Mouse (Mus musculus): ENCODE data around the gene Atxn7l3. TPM values are rescaled to one million over a fixed set of nuclear protein-coding genes. Genes with fewer than 3 reads are reported as not detected.

The Atxn7l3 gene
- polyA plus RNA-seq, 1 experiment from 2014 or later = 10.9 TPM

Other genes starting within 250 kb of the Atxn7l3 start
- 15.4 and 17.8 TPM in 2 replicates for gene Mpp2, start 208.1 kb downstream of the Atxn7l3 start, polyA plus RNA-seq (2016; fragmentation: Nextera tagmentation; extraction: Ambion mirVana)
- gene Ppy, start 195.3 kb downstream of the Atxn7l3 start, polyA plus RNA-seq (2016; fragmentation: Nextera tagmentation; extraction: Ambion mirVana) = not detected in 2 replicates
- not detected in 2 replicates for gene Pyy, start 188.8 kb downstream of the Atxn7l3 start, polyA plus RNA-seq (2016; fragmentation: Nextera tagmentation; extraction: Ambion mirVana)
- 0.11 TPM in 1 of 2 replicates, not detected in the other for gene Nags, start 151.1 kb downstream of the Atxn7l3 start, polyA plus RNA-seq (2016; fragmentation: Nextera tagmentation; extraction: Ambion mirVana)
- 36.8 and 37.6 TPM in 2 replicates for gene Tmem101, start 140.2 kb downstream of the Atxn7l3 start, polyA plus RNA-seq (2016; fragmentation: Nextera tagmentation; extraction: Ambion mirVana)
- gene Lsm12, start 111.3 kb downstream of the Atxn7l3 start, polyA plus RNA-seq (2016; fragmentation: Nextera tagmentation; extraction: Ambion mirVana) = 90.9 and 94.3 TPM in 2 replicates
- 27.1 and 28.0 TPM in 2 replicates for gene G6pc3, start 107.0 kb downstream of the Atxn7l3 start, polyA plus RNA-seq (2016; fragmentation: Nextera tagmentation; extraction: Ambion mirVana)
- 92.2 and 95.9 TPM in 2 replicates for gene Hdac5, start 66.5 kb downstream of the Atxn7l3 start, polyA plus RNA-seq (2016; fragmentation: Nextera tagmentation; extraction: Ambion mirVana)
- 14.0 and 14.3 TPM in 2 replicates for gene BC030867, start 47.7 kb downstream of the Atxn7l3 start, polyA plus RNA-seq (2016; fragmentation: Nextera tagmentation; extraction: Ambion mirVana)
- gene Asb16, start 27.9 kb downstream of the Atxn7l3 start, polyA plus RNA-seq (2016; fragmentation: Nextera tagmentation; extraction: Ambion mirVana) = 0.06 and 0.13 TPM in 2 replicates
- gene Tmub2, start 11.7 kb downstream of the Atxn7l3 start, polyA plus RNA-seq (2016; fragmentation: Nextera tagmentation; extraction: Ambion mirVana) = 35.7 and 38.9 TPM in 2 replicates
- 65.4 and 68.6 TPM in 2 replicates for gene Ubtf, start 23.1 kb upstream of the Atxn7l3 start, polyA plus RNA-seq (2016; fragmentation: Nextera tagmentation; extraction: Ambion mirVana)
- gene Slc4a1, start 69.6 kb upstream of the Atxn7l3 start, polyA plus RNA-seq (2016; fragmentation: Nextera tagmentation; extraction: Ambion mirVana) = 114 and 116 TPM in 2 replicates
- gene Rundc3a, start 96.8 kb upstream of the Atxn7l3 start, polyA plus RNA-seq (2016; fragmentation: Nextera tagmentation; extraction: Ambion mirVana) = 1.7 and 1.8 TPM in 2 replicates
- 253 and 260 TPM in 2 replicates for gene Slc25a39, start 111.3 kb upstream of the Atxn7l3 start, polyA plus RNA-seq (2016; fragmentation: Nextera tagmentation; extraction: Ambion mirVana)
- gene Grn, start 133.7 kb upstream of the Atxn7l3 start, polyA plus RNA-seq (2016; fragmentation: Nextera tagmentation; extraction: Ambion mirVana) = 189 and 191 TPM in 2 replicates
- gene Fam171a2, start 151.1 kb upstream of the Atxn7l3 start, polyA plus RNA-seq (2016; fragmentation: Nextera tagmentation; extraction: Ambion mirVana) = 4.5 and 5.6 TPM in 2 replicates
- 16.5 and 22.5 TPM in 2 replicates for gene Itga2b, start 173.5 kb upstream of the Atxn7l3 start, polyA plus RNA-seq (2016; fragmentation: Nextera tagmentation; extraction: Ambion mirVana)